Mouse (Mus musculus) brain, embryonic 14.5 days (tissue): ENCODE results near the gene Cavin2.

ENCODE experiments used
- CTCF ChIP-seq: fragments of 200-500 bp; IDR thresholded peaks from 2 replicates; pipeline ENCODE4 v1.5.1; 2012; ENCODE audit warnings: inconsistent platforms, mild to moderate bottlenecking, moderate library complexity, borderline replicate concordance; ENCODE audit not compliant: insufficient read depth, insufficient read length; ENCODE audit errors: extremely low read depth
- POLR2A ChIP-seq: fragments of 200-500 bp; IDR thresholded peaks from 2 replicates; pipeline ENCODE4 v1.6.1; 2012; ENCODE audit warnings: mild to moderate bottlenecking, inconsistent platforms, borderline replicate concordance; ENCODE audit not compliant: poor library complexity, insufficient read depth, insufficient read length, severe bottlenecking; ENCODE audit errors: extremely low read depth

DNA sequence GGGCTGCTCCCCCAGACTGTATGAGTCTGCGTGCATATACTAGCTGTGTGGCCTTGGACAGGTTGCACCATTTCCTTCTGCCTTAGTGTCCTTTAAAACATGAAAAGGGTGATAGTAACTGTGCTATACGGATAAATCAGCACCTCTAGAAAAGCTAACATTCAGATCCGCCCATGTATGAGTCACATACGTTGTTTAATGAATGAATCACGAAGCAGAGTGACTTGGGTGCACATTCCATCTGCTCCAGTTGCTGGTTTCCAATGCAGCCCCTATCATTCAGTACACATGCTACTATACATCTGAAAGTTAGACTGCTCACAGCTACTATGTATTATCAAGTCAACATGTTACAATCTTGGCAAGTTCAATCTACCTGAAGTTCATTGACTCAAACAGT lies 38.6 kb upstream of the Cavin2 start:
- TF ChIP-seq POLR2A (no peak), CTCF (no peak)
